Mouse (Mus musculus) CH12.LX (cell line): ENCODE data around the gene Pamr1.

Source experiments
- BHLHE40 ChIP-seq: IDR thresholded peaks from 2 replicates; pipeline ENCODE4 v1.6.1; 2011; ENCODE audit warnings: mild to moderate bottlenecking, low read depth, low read length, improper control_type of control experiment
- CHD1 ChIP-seq: IDR thresholded peaks from 2 replicates; pipeline ENCODE4 v1.6.1; 2012; ENCODE audit warnings: low read depth, low read length, improper control_type of control experiment, inconsistent platforms
- CTCF ChIP-seq, 2 experiments: IDR thresholded peaks in 1 of 2; conservative IDR thresholded peaks in 1 of 2; 2 replicates each; pipeline ENCODE4 v1.5.1; 2011 to 2012; ENCODE audit warnings: low read depth in 2 of 2, low read length in 2 of 2, improper control_type of control experiment in 1 of 2, inconsistent platforms in 1 of 2, mild to moderate bottlenecking in 1 of 2, moderate library complexity in 1 of 2
- E2F4 ChIP-seq: IDR thresholded peaks from 2 replicates; pipeline ENCODE4 v1.6.1; 2011; ENCODE audit warnings: low read depth, low read length, improper control_type of control experiment; ENCODE audit not compliant: insufficient replicate concordance
- MAX ChIP-seq: IDR thresholded peaks from 2 replicates; pipeline ENCODE4 v1.6.1; 2011; ENCODE audit warnings: low read length, improper control_type of control experiment
- MYC ChIP-seq: IDR thresholded peaks from 2 replicates; pipeline ENCODE4 v1.6.1; 2011; ENCODE audit warnings: low read depth, mild to moderate bottlenecking, improper control_type of control experiment, low read length
- PAX5 ChIP-seq: IDR thresholded peaks from 2 replicates; pipeline ENCODE4 v1.6.1; 2012; ENCODE audit warnings: low read length, inconsistent platforms, mixed read lengths
- TBP ChIP-seq: conservative IDR thresholded peaks from 2 replicates; pipeline ENCODE4 v1.6.1; 2011; ENCODE audit warnings: low read depth, low read length, improper control_type of control experiment
- USF1 ChIP-seq: IDR thresholded peaks from 2 replicates; pipeline ENCODE4 v1.6.1; 2014; ENCODE audit warnings: low read depth, mild to moderate bottlenecking, inconsistent platforms, low read length, improper control_type of control experiment
- ZKSCAN1 ChIP-seq: IDR thresholded peaks from 2 replicates; pipeline ENCODE4 v1.6.1; 2012; ENCODE audit warnings: low read depth, inconsistent platforms, low read length, improper control_type of control experiment, borderline replicate concordance

DNA sequence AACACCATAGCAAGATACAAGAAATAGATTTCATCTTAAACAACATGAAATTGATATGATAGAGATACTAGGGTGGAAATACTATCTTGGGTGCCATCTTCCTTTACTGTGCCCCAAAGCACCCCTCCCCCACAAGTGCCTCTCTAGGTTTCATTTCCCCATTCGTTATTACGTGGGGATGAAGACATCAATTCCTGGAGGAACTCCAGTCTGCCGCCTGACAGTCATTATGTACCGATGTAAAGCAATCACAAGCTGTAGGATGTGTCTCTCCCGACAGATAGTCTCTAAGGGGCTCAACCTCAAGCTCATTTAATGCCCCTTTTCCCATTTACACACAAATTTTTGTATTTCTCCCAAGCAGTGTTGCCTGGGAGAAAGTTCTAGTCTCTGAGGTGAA lies 88.3 kb downstream of the Pamr1 start:
- TF ChIP-seq CTCF (conservative IDR thresholded peaks at IDR 0.05 in 1 of 2, IDR thresholded peaks at IDR 0.05 in 1 of 2; ENCODE audit: low read depth in 2 of 2, low read length in 2 of 2), result no peak
- no peak for TF ChIP-seq E2F4
- no peak for TF ChIP-seq ZKSCAN1
- TF ChIP-seq BHLHE40, result peak; percentile 77
- no peak for TF ChIP-seq CHD1
- no peak for TF ChIP-seq USF1
- no peak for TF ChIP-seq MAX
- 0 out of 2 replicates have a peak, but pooled peaks have one; percentile 29 for TF ChIP-seq TBP
- 0 out of 2 replicates have a peak, but pooled peaks have one; percentile 43 for TF ChIP-seq MYC
- TF ChIP-seq PAX5, result no peak
